ENCODE assay signal across 1 mouse cellular context in genomic region chr13:59836101-59836798, GRCm38 (mm10).
TF ChIP-seq lines count a peak whose summit lies in the region.

No protein-coding gene starts in this region.

TF ChIP-seq in MEL, 35 proteins besides CTCF, POLR2A, EP300 and RAD21 (continued from another document):
- TF ChIP-seq MAX (IDR thresholded peaks at IDR 0.05; ENCODE audit: low read length) (0 out of 2 replicates have a peak, but pooled peaks have one; percentile 31), HCFC1 (IDR thresholded peaks at IDR 0.05; ENCODE audit: low read depth, low read length) (peak; percentile 59; the same call in 1 of the 2 replicates), E2F4 (IDR thresholded peaks at IDR 0.05; ENCODE audit: borderline replicate concordance, low read depth, low read length) (no peak), TCF12 (IDR thresholded peaks at IDR 0.05; ENCODE audit: low read depth, low read length) (no peak), ZKSCAN1 (IDR thresholded peaks at IDR 0.05; ENCODE audit: low read depth, low read length) (no peak)
